Mouse (Mus musculus): ENCODE data around the gene Hcar2. TPM values are rescaled to one million over a fixed set of nuclear protein-coding genes. Genes with fewer than 3 reads are reported as not detected.

Gene Hcar2
- total RNA-seq (2021), result not detected

GRCm38 (mm10) chr5:123865365-123865764 lies at the start of gene Hcar2:
Gene Hcar2 (minus strand): TSS chr5:123865499.
- DNase-seq (ENCODE audit: low spot score in 2 of 2), result no peak
- intact Hi-C loops (cut with DNase I), result no loop called here

- DNase-seq (ENCODE audit: low spot score in 2 of 2), result no peak
- intact Hi-C loops (cut with DNase I), result no loop called here
Observed at GRCm38 (mm10) chr5:123914852-123915251, 49.6 kb upstream of the Hcar2 start.

- intact Hi-C loops (cut with DNase I), result loop anchor here (1.0 to 10.0 kb wide), 5 partner anchors 81 to 283 kb away; partner anchors contain the start of genes Clip1, Kntc1, Rsrc2 and Zcchc8
- no peak for DNase-seq (ENCODE audit: low spot score in 2 of 2)
Observed at GRCm38 (mm10) chr5:123907631-123907977, 42.3 kb upstream of the Hcar2 start.

GRCm38 (mm10) chr5:123906976-123907630 lies 41.8 kb upstream of the Hcar2 start, which contains the start of gene Denr:
Gene Denr (plus strand): TSS chr5:123907175.
- intact Hi-C loops (cut with DNase I), result loop anchor here (1.0 to 10.0 kb wide), 5 partner anchors 80 to 282 kb away; partner anchors contain the start of genes Clip1, Kntc1, Rsrc2 and Zcchc8
- DNase-seq (ENCODE audit: low spot score in 2 of 2), result peak; percentile 99

- DNase-seq (ENCODE audit: low spot score in 2 of 2), result no peak
- intact Hi-C loops (cut with DNase I), result loop anchor here (2.0 to 10.0 kb wide), 3 partner anchors 80 to 282 kb away; partner anchors contain the start of gene Zcchc8
Observed at GRCm38 (mm10) chr5:123906146-123906975, 41.1 kb upstream of the Hcar2 start.

GRCm38 (mm10) chr5:123904059-123904672 lies 38.9 kb upstream of the Hcar2 start:
- no peak for DNase-seq (ENCODE audit: low spot score in 2 of 2)
- intact Hi-C loops (cut with DNase I), result loop anchor here (10.0 kb wide), 1 partner anchor 279 kb away; no protein-coding TSS in a partner anchor

- intact Hi-C loops (cut with DNase I), result no loop called here
- DNase-seq (ENCODE audit: low spot score in 2 of 2), result no peak
Observed at GRCm38 (mm10) chr5:123897352-123897751, 32.1 kb upstream of the Hcar2 start.

GRCm38 (mm10) chr5:123896395-123896794 lies 31.1 kb upstream of the Hcar2 start:
- DNase-seq (ENCODE audit: low spot score in 2 of 2), result no peak
- intact Hi-C loops (cut with DNase I), result no loop called here

GRCm38 (mm10) chr5:123893520-123893919 lies 28.2 kb upstream of the Hcar2 start:
- intact Hi-C loops (cut with DNase I), result no loop called here
- DNase-seq (ENCODE audit: low spot score in 2 of 2), result no peak

GRCm38 (mm10) chr5:123891669-123892068 lies 26.4 kb upstream of the Hcar2 start:
- DNase-seq (ENCODE audit: low spot score in 2 of 2), result no peak
- intact Hi-C loops (cut with DNase I), result no loop called here

GRCm38 (mm10) chr5:123890987-123891386 lies 25.7 kb upstream of the Hcar2 start:
- DNase-seq (ENCODE audit: low spot score in 2 of 2), result no peak
- intact Hi-C loops (cut with DNase I), result no loop called here

GRCm38 (mm10) chr5:123890312-123890711 lies 25.0 kb upstream of the Hcar2 start:
- no peak for DNase-seq (ENCODE audit: low spot score in 2 of 2)
- intact Hi-C loops (cut with DNase I), result no loop called here

GRCm38 (mm10) chr5:123886365-123886764 lies 21.1 kb upstream of the Hcar2 start:
- intact Hi-C loops (cut with DNase I), result no loop called here
- no peak for DNase-seq (ENCODE audit: low spot score in 2 of 2)

- intact Hi-C loops (cut with DNase I), result no loop called here
Observed at GRCm38 (mm10) chr5:123884332-123884731, 19.0 kb upstream of the Hcar2 start.

GRCm38 (mm10) chr5:123883891-123884290 lies 18.6 kb upstream of the Hcar2 start:
- DNase-seq (ENCODE audit: low spot score in 2 of 2), result no peak
- intact Hi-C loops (cut with DNase I), result no loop called here

More at GRCm38 (mm10) chr5:123884332-123884731, 19.0 kb upstream of the Hcar2 start:
- no peak for DNase-seq (ENCODE audit: low spot score in 2 of 2)

- no peak for DNase-seq (ENCODE audit: low spot score in 2 of 2)
- intact Hi-C loops (cut with DNase I), result no loop called here
Observed at GRCm38 (mm10) chr5:123880778-123881177, 15.5 kb upstream of the Hcar2 start.

GRCm38 (mm10) chr5:123879928-123880327 lies 14.6 kb upstream of the Hcar2 start, which contains the start of gene Hcar1:
Gene Hcar1 (minus strand): TSS chr5:123880020.
- intact Hi-C loops (cut with DNase I), result no loop called here
- no peak for DNase-seq (ENCODE audit: low spot score in 2 of 2)

GRCm38 (mm10) chr5:123878056-123878455 lies 12.8 kb upstream of the Hcar2 start:
- DNase-seq (ENCODE audit: low spot score in 2 of 2), result no peak
- intact Hi-C loops (cut with DNase I), result no loop called here

GRCm38 (mm10) chr5:123874177-123874576 lies 8.9 kb upstream of the Hcar2 start:
- no peak for DNase-seq (ENCODE audit: low spot score in 2 of 2)
- intact Hi-C loops (cut with DNase I), result no loop called here

GRCm38 (mm10) chr5:123869615-123870014 lies 4.3 kb upstream of the Hcar2 start:
- no peak for DNase-seq (ENCODE audit: low spot score in 2 of 2)
- intact Hi-C loops (cut with DNase I), result no loop called here
